Mouse (Mus musculus) olfactory bulb, adult 2 months (tissue): ENCODE results near the gene Exoc2.

Experiments
- CTCF ChIP-seq: fragments of 200-500 bp; IDR thresholded peaks from 2 replicates; pipeline ENCODE4 v1.5.1; 2012; ENCODE audit warnings: low read depth, mild to moderate bottlenecking, low read length, moderate library complexity; ENCODE audit not compliant: insufficient read depth
- POLR2A ChIP-seq: fragments of 200-500 bp; IDR thresholded peaks from 2 replicates; pipeline ENCODE4 v1.6.1; 2012; ENCODE audit warnings: mild to moderate bottlenecking, low read depth, low read length, moderate library complexity; ENCODE audit not compliant: insufficient read depth

GRCm38 (mm10) chr13:30831369-30831768 lies 142.5 kb downstream of the Exoc2 start:
- no peak for TF ChIP-seq CTCF
- no peak for TF ChIP-seq POLR2A
